Mouse (Mus musculus) olfactory bulb, adult 2 months (tissue): ENCODE data around the gene Btbd11. TPM values are rescaled to one million over a fixed set of nuclear protein-coding genes. Genes with fewer than 3 reads are reported as not detected.

Experiments used
- H3K27ac ChIP-seq: fragments of 200-500 bp; 2 replicates; pipeline ENCODE4 v1.5.1; 2012; ENCODE audit warnings: low read depth, low read length; ENCODE audit not compliant: insufficient read depth
- H3K4me1 ChIP-seq: fragments of 200-500 bp; 2 replicates; pipeline ENCODE4 v1.6.1; 2012; ENCODE audit warnings: low read length; ENCODE audit not compliant: control insufficient read depth, insufficient read depth
- H3K4me3 ChIP-seq: fragments of 200-500 bp; 2 replicates; pipeline ENCODE4 v1.5.1; 2012; ENCODE audit warnings: mild to moderate bottlenecking, low read depth, low read length, moderate library complexity; ENCODE audit not compliant: insufficient read depth
- CTCF ChIP-seq: fragments of 200-500 bp; IDR thresholded peaks from 2 replicates; pipeline ENCODE4 v1.5.1; 2012; ENCODE audit warnings: low read depth, mild to moderate bottlenecking, low read length, moderate library complexity; ENCODE audit not compliant: insufficient read depth
- POLR2A ChIP-seq: fragments of 200-500 bp; IDR thresholded peaks from 2 replicates; pipeline ENCODE4 v1.6.1; 2012; ENCODE audit warnings: mild to moderate bottlenecking, low read depth, low read length, moderate library complexity; ENCODE audit not compliant: insufficient read depth
- WGBS: fragments of 180-500 bp; shearing (Covaris S2); methylation state at CpG from one replicate; pipeline ENCODE4 v1.1.7; 2018; 5-methylcytosine and 5-hydroxymethylcytosine counted together
- polyA plus RNA-seq: library from polyadenylated mRNA; stranded (reverse); fragments of >200 nt; gene quantifications from 2 replicates; pipeline ENCODE4 v1.2.4, GENCODE M21; 2012; ENCODE audit warnings: low replicate concordance; ENCODE audit not compliant: missing spikeins, insufficient read depth, insufficient read length

Gene Btbd11
- polyA plus RNA-seq, 1 experiment, result not detected

DNA sequence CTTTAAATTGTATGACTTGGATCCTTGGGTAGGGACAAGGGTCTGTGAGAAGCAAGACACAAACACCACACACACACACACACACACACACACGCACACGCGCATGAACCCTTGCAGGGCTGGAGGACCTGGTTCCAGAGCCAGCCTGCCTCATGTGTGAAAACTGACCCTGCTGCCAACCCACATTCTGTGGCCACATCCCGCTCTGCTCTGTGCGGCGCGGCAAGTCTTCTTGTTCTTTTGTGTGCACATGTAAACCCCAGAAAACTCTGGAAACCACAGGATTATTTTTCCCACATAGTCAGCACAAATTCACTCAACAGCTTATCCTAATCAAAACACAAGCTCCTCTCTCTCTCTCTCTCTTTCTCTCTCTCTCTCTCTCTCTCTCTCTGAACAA is 116.8 kb downstream of the Btbd11 start:
- H3K4me3 ChIP-seq, result no peak overlapping the region
- 0 out of 2 replicates have a peak, but pooled peaks cover 3% of the 10 kb centered on the region for H3K4me1 ChIP-seq
- TF ChIP-seq CTCF (no peak), POLR2A (no peak)
- H3K27ac ChIP-seq, result no peak overlapping the region
- 91% methylated on average over 7 of the region's 7 CpGs for WGBS

DNA sequence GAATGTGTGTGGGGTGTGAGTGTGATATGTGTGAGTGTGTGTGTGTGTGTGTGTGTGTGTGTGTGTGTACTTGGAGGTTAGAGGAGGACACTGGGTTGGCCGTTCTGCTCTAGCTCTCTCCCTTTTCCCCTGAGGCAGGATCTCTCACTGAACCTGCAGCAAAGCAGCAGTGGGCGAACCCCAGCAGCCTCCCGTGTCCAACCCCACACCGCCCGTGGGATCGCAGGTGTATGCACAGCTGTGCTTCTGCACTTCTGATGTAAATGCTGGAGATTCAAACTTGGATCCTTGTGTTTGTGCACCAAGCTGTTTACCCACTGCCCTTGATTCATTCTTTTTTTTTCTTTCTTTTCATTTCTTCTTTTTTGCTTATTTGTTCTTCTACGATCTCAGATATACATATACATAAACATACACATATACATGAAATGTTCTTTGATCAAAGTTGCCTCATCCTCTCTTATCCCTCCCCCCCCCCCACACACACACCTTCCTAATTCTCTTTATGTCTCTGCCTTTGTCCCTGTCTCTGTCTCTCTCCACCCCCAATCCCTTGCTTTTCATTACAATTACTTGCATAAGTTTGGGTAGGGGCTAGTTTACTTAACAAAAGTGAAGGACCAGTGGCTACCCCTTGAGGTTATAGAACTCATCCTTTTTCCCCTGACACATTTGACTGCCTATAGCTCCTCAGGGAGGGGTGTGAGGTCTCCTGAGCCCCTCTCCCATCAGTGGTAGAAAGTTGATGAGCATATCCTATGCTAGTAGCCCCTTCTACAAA is 120.8 kb downstream of the Btbd11 start:
- Histone ChIP-seq H3K4me3 (no peak overlapping the region), H3K27ac (no peak overlapping the region), H3K4me1 (0 out of 2 replicates have a peak, but pooled peaks cover 3% of the 10 kb centered on the region)
- 89% methylated on average over 7 of the region's 7 CpGs for WGBS
- TF ChIP-seq POLR2A (no peak), CTCF (no peak)

DNA sequence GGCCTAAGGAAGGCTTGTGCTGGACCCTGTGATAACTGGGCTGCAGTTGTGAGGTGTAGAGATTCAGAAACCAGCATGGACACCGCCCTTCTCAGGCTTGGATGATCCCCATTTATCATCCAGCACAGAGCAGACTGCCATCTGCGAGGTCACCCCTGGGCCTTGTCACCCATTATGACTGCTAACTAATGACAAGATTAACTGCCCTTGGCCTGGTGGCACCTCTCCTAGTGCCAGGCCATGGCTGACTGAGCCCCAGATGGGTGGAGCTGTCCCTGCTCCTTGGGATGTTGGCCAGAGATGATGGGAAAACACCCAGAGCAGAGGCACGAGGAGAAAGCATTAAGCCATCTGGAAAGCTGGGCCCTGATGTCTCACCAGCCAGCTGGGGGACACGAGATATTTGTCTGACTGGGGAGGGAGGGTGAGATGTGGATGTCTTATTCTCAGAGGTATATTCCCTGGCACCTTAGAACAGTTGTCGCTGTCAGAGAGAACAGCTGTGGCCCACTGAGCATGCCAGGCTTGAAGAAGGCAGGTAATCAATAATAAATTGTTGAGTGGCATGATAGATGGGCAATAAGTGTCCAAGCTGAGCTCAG is 121.7 kb downstream of the Btbd11 start:
- H3K27ac ChIP-seq, result no peak overlapping the region
- TF ChIP-seq CTCF (no peak), POLR2A (no peak)
- WGBS, result 74% methylated on average over 5 of the region's 5 CpGs
- H3K4me3 ChIP-seq, result no peak overlapping the region
- H3K4me1 ChIP-seq, result 0 out of 2 replicates have a peak, but pooled peaks cover 3% of the 10 kb centered on the region

DNA sequence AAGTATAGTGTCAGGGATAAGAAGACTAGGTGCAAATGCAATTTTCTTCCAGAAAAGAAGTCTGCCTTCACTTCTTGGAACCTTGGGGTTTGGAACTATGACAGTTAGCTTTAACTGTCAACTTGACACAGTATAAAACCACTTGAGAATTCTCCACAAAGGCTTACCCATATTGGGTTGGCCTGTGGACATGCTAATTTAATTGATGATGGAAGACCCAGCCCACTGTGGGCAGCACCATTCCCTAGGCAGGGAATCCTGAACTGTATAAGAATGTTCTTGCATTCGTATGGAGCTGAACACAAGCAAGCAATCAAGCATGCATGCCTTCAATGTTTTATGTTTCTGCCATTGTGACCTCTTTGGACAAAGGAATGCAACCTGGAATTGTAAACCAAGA is 122.4 kb downstream of the Btbd11 start:
- WGBS, result 86% methylated on average over 1 of the region's 1 CpGs
- TF ChIP-seq POLR2A (no peak), CTCF (no peak)
- no peak overlapping the region for H3K4me3 ChIP-seq
- no peak overlapping the region for H3K27ac ChIP-seq
- H3K4me1 ChIP-seq, result 0 out of 2 replicates have a peak, but pooled peaks cover 3% of the 10 kb centered on the region

DNA sequence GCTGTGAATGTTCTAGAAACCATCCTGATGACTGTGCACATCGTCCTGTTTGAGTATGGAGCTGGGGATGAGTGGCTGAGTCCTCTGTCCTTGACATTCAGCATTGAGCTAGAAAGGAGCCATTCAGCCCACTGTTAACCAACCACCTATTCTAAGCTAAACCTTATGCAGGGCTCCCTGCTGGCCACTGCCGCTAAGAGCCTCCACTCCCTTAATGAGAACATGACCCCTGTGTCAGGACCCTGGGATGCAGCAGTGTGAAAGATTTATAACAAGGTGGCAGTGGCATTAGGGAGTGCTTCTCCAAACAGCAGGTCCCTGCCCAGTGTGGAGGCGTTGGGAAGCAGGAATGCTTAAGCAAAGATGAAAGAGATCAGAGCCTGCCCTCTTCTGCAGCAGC is 123.7 kb downstream of the Btbd11 start:
- Histone ChIP-seq H3K4me3 (no peak overlapping the region), H3K4me1 (no peaks in the 10 kb centered on the region), H3K27ac (no peak overlapping the region)
- WGBS, result 37% methylated on average over 3 of the region's 3 CpGs
- no peak for TF ChIP-seq CTCF
- TF ChIP-seq POLR2A, result no peak

DNA sequence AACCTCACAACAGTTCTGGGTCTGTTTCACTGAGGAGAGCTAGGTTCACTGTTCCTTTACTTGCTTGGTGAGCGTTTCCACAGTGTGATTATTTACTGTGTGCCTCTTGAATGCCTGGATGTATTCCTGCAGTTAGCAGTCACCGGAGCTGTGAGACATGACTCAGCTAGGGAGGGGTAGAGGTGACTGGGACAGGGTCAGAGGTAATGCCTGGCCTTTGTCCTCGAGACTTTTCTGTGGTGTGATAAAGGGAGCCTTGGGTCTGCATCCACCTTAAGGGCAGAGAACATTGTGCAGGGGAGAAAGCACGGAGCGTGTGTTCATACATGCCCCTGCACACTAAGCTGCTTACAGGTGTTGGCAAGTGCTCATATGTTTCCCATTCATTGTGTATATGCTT is 126.2 kb downstream of the Btbd11 start:
- 89% methylated on average over 5 of the region's 5 CpGs for WGBS
- H3K4me1 ChIP-seq, result peaks cover 3% of the 10 kb centered on the region; the same call in 1 of the 2 replicates
- no peak for TF ChIP-seq CTCF
- no peak for TF ChIP-seq POLR2A
- no peak overlapping the region for H3K4me3 ChIP-seq
- H3K27ac ChIP-seq, result no peak overlapping the region

DNA sequence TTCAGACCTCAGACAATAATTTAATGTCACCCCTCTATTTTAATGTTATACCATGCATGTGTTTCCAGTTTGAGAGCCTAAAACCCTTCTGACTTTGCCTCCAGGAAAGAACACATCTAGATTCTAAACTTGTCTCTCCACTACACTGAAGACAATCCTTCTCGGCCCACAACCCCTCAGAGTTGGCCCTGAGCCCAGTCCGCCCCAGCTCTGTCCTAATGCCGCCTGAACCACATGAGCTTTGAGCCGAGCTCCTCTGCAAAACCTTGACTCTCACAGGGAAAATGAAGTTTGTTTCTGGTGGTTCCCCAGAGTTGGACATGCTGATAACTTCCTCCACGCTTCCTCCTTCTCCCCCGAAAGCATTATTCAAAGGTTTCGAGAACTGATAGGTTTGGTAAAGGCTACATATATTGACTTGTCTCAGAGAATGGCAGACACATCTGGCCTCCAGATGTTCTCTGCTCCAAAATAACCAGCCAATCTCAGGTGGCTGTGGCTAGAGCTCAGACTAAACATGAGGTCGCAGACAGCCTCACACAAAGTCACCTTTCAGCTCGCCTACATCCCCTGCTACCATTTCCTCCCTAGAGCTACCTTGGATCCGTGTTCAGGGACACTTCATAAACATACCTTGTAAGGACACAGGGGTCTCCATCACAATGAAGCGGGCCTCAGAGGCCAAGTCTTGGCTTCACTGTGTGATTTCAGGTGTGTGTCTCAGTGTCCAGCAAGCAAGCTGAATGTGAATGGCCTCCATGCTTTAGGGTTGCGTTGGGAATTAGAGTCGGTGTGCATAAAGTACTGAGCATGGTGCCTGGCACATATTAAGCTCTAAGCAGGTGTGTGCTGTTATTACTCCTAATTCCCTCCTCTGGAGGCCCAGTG is 130.9 kb downstream of the Btbd11 start:
- TF ChIP-seq POLR2A (no peak), CTCF (no peak)
- 69% methylated on average over 13 of the region's 13 CpGs for WGBS
- H3K27ac ChIP-seq, result no peak overlapping the region
- peaks cover 3% of the 10 kb centered on the region; the same call in 1 of the 2 replicates for H3K4me1 ChIP-seq
- H3K4me3 ChIP-seq, result no peak overlapping the region

DNA sequence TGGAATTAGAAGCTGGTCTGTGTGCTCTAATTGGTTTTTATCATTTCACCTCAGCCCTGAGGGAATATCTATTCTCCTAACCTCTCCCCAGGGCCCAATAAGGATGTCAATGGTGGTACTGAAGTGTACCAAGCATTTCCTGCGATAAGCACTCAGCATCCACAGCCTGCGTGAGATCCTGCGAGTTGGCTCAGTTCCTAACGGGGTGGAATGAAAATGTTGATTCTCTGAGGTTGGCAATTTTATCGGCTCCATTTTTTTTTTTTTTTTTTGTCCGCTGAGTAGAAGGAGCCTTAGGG is 131.4 kb downstream of the Btbd11 start:
- TF ChIP-seq CTCF (no peak), POLR2A (no peak)
- H3K27ac ChIP-seq, result no peak overlapping the region
- H3K4me1 ChIP-seq, result peaks cover 3% of the 10 kb centered on the region; the same call in 1 of the 2 replicates
- 73% methylated on average over 6 of the region's 6 CpGs for WGBS
- no peak overlapping the region for H3K4me3 ChIP-seq

DNA sequence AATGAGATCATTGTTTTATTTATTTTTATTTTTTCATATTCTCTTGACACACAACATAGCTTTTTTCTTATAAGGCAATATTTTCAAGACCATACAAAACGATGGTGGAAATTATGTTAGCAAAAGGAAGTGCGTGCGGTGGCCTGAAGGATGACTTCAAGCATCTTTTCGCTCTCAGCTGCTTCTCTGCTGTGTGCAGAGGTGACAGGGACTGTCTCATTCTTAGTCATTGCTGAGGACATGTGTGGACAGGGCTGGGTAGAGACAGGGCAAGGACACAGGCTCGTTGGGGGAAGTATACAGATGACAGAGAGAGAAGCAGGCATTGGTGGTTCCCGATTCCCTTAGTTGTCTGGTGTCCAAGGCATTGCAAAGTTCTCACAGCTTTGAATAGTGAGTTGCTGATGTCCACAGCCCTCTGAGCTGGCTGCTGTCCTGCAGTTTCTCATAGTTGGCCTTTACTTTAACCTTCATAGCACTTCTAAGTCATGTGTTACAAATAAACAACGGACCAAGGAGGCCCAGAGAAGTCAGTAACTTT is 135.7 kb downstream of the Btbd11 start:
- 87% methylated on average over 7 of the region's 7 CpGs for WGBS
- Histone ChIP-seq H3K4me3 (no peak overlapping the region), H3K4me1 (peaks cover 1% of the 10 kb centered on the region; the same call in 1 of the 2 replicates), H3K27ac (no peak overlapping the region)
- TF ChIP-seq CTCF, result no peak
- TF ChIP-seq POLR2A, result no peak
